Mouse (Mus musculus): ENCODE data around the gene Dhtkd1.

DNA sequence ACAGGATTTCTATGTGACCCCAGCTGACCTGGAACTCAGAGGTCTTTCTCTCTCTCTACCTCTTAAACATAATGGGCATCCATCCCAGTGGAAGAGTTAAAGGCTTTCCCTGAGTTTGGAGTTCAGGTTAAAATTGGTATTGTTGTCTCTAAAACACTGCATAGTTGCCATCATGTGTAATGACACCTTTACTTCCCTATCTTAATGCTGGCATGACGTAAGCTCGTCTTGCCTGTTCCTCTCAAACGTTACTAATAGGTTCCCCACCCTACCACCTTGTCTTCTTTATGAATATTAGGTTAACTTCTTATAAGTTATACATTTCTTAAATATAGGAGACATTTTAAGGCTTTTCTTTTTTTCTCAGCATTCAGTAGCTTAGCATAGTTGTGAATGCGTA is 34.9 kb upstream of the Dhtkd1 start:
- TF ChIP-seq EP300 (IDR thresholded peaks at IDR 0.05; ENCODE audit: low read depth) (no peak), CTCF (IDR thresholded peaks at IDR 0.05; ENCODE audit: low read depth) (no peak)
